Mouse (Mus musculus): Measurements from ENCODE around the gene Usp11. TPM values are rescaled to one million over a fixed set of nuclear protein-coding genes. Genes with fewer than 3 reads are reported as not detected.
"Not testable (repeated sequence)": the region's sequence is repeated elsewhere in the genome, so short reads cannot be mapped to it uniquely, and the experiment has no call there.

The Usp11 gene
- polyA plus RNA-seq, 1 experiment from 2014 or later, result 38.6 TPM

- WGBS, result 45% methylated on average over 10 of the region's 10 CpGs
- not testable (repeated sequence) for H3K27ac ChIP-seq (ENCODE audit: low read length); H3K4me2 ChIP-seq (replicated peaks; ENCODE audit: low read depth, low read length); H3K27me3 ChIP-seq (ENCODE audit: control insufficient read depth, insufficient read depth, low read length); ATAC-seq (ENCODE audit: insufficient number of reproducible peaks, insufficient read depth, low FRiP score, low read depth); H3K36me3 ChIP-seq (ENCODE audit: control insufficient read depth, insufficient read depth, low read length); H3K4me3 ChIP-seq (ENCODE audit: low read depth, low read length); H3K9me3 ChIP-seq (ENCODE audit: control insufficient read depth, low read depth, low read length); H3K9ac ChIP-seq (replicated peaks; ENCODE audit: low read depth, low read length); H3K4me1 ChIP-seq (ENCODE audit: control insufficient read depth, insufficient read depth, low read length)
Measured at GRCm38 (mm10) chrX:20730048-20730447, 26.3 kb downstream of the Usp11 start.

GRCm38 (mm10) chrX:20736479-20736878 is 32.8 kb downstream of the Usp11 start:
- ATAC-seq (ENCODE audit: insufficient number of reproducible peaks, insufficient read depth, low FRiP score, low read depth), result no peak
- Histone ChIP-seq H3K9me3 (ENCODE audit: control insufficient read depth, low read depth, low read length) (no peaks in the 10 kb centered on the region), H3K4me3 (ENCODE audit: low read depth, low read length) (no peak overlapping the region), H3K27ac (ENCODE audit: low read length) (no peak overlapping the region), H3K27me3 (ENCODE audit: control insufficient read depth, insufficient read depth, low read length) (no peaks in the 10 kb centered on the region), H3K4me2 (replicated peaks; ENCODE audit: low read depth, low read length) (no peak overlapping the region), H3K9ac (replicated peaks; ENCODE audit: low read depth, low read length) (no peak overlapping the region), H3K36me3 (ENCODE audit: control insufficient read depth, insufficient read depth, low read length) (no peaks in the 10 kb centered on the region), H3K4me1 (ENCODE audit: control insufficient read depth, insufficient read depth, low read length) (no peaks in the 10 kb centered on the region)
- 73% methylated on average over 4 of the region's 4 CpGs for WGBS

GRCm38 (mm10) chrX:20748829-20749228 is 45.1 kb downstream of the Usp11 start:
- Histone ChIP-seq H3K27me3 (ENCODE audit: control insufficient read depth, insufficient read depth, low read length) (no peaks in the 10 kb centered on the region), H3K36me3 (ENCODE audit: control insufficient read depth, insufficient read depth, low read length) (no peaks in the 10 kb centered on the region), H3K27ac (ENCODE audit: low read length) (no peak overlapping the region), H3K4me2 (replicated peaks; ENCODE audit: low read depth, low read length) (no peak overlapping the region), H3K9ac (replicated peaks; ENCODE audit: low read depth, low read length) (no peak overlapping the region), H3K4me3 (ENCODE audit: low read depth, low read length) (no peak overlapping the region), H3K4me1 (ENCODE audit: control insufficient read depth, insufficient read depth, low read length) (no peaks in the 10 kb centered on the region), H3K9me3 (ENCODE audit: control insufficient read depth, low read depth, low read length) (no peaks in the 10 kb centered on the region)
- no peak for ATAC-seq (ENCODE audit: insufficient number of reproducible peaks, insufficient read depth, low FRiP score, low read depth)
- WGBS, result 78% methylated on average over 2 of the region's 2 CpGs

GRCm38 (mm10) chrX:20761201-20761600 is 57.5 kb downstream of the Usp11 start:
- no peak for ATAC-seq (ENCODE audit: insufficient number of reproducible peaks, insufficient read depth, low FRiP score, low read depth)
- no peaks in the 10 kb centered on the region for H3K9me3 ChIP-seq (ENCODE audit: control insufficient read depth, low read depth, low read length)

More at GRCm38 (mm10) chrX:20761201-20761600, 57.5 kb downstream of the Usp11 start:
- Histone ChIP-seq H3K4me3 (ENCODE audit: low read depth, low read length) (no peak overlapping the region), H3K27ac (ENCODE audit: low read length) (no peak overlapping the region), H3K4me2 (replicated peaks; ENCODE audit: low read depth, low read length) (no peak overlapping the region), H3K4me1 (ENCODE audit: control insufficient read depth, insufficient read depth, low read length) (no peaks in the 10 kb centered on the region), H3K9ac (replicated peaks; ENCODE audit: low read depth, low read length) (no peak overlapping the region), H3K36me3 (ENCODE audit: control insufficient read depth, insufficient read depth, low read length) (no peaks in the 10 kb centered on the region), H3K27me3 (ENCODE audit: control insufficient read depth, insufficient read depth, low read length) (no peaks in the 10 kb centered on the region)
- WGBS, result 70% methylated on average over 4 of the region's 4 CpGs

Other genes starting within 250 kb of the Usp11 start
- 0.71 and 0.93 TPM in 2 replicates for gene Rgn, start 154.1 kb upstream of the Usp11 start, polyA plus RNA-seq (2014; fragmentation: Nextera tagmentation; extraction: Ambion mirVana)
- 51.3 and 54.7 TPM in 2 replicates for gene Rbm10, start 86.4 kb upstream of the Usp11 start, polyA plus RNA-seq (2014; fragmentation: Nextera tagmentation; extraction: Ambion mirVana)
- 251 and 252 TPM in 2 replicates for gene Ndufb11, start 86.3 kb upstream of the Usp11 start, polyA plus RNA-seq (2014; fragmentation: Nextera tagmentation; extraction: Ambion mirVana)
- gene Uba1, start 45.6 kb upstream of the Usp11 start, polyA plus RNA-seq (2014; fragmentation: Nextera tagmentation; extraction: Ambion mirVana), result 169 and 181 TPM in 2 replicates
- gene Cdk16, start 16.0 kb upstream of the Usp11 start, polyA plus RNA-seq (2014; fragmentation: Nextera tagmentation; extraction: Ambion mirVana), result 74.2 and 79.8 TPM in 2 replicates
- gene Araf, start 93.9 kb downstream of the Usp11 start, polyA plus RNA-seq (2014; fragmentation: Nextera tagmentation; extraction: Ambion mirVana), result 104 and 105 TPM in 2 replicates
- 33.9 and 35.8 TPM in 2 replicates for gene Timp1, start 166.3 kb downstream of the Usp11 start, polyA plus RNA-seq (2014; fragmentation: Nextera tagmentation; extraction: Ambion mirVana)
- 2.3 and 2.8 TPM in 2 replicates for gene Syn1, start 217.1 kb downstream of the Usp11 start, polyA plus RNA-seq (2014; fragmentation: Nextera tagmentation; extraction: Ambion mirVana)
- gene Cfp, start 227.6 kb downstream of the Usp11 start, polyA plus RNA-seq (2014; fragmentation: Nextera tagmentation; extraction: Ambion mirVana), result 5.3 TPM in 2 replicates
- gene Elk1, start 246.7 kb downstream of the Usp11 start, polyA plus RNA-seq (2014; fragmentation: Nextera tagmentation; extraction: Ambion mirVana), result 8.1 and 8.3 TPM in 2 replicates

Data from stomach, embryonic 14.5 days (tissue).